Mouse (Mus musculus) lung, embryonic 16.5 days (tissue): ENCODE measurements around the gene Akap6. TPM values are rescaled to one million over a fixed set of nuclear protein-coding genes. Genes with fewer than 3 reads are reported as not detected.

Experiments
- ATAC-seq: fragments of 200-750 bp; cut with Nextera tagmentation; 2 replicates; pipeline ENCODE4 v1.8.0; 2017; ENCODE audit warnings: low read depth, mild to moderate bottlenecking, moderate library complexity
- H3K27ac ChIP-seq: fragments of 300-500 bp; sonication (generic); 2 replicates; pipeline ENCODE4 v1.5.1; 2014; ENCODE audit warnings: mild to moderate bottlenecking, control low read depth, low read length
- H3K27me3 ChIP-seq: fragments of 300-500 bp; sonication (generic); 2 replicates; pipeline ENCODE4 v1.6.1; 2014; ENCODE audit warnings: low read depth, low read length, mixed read lengths; ENCODE audit not compliant: control insufficient read depth, insufficient read depth
- H3K36me3 ChIP-seq: fragments of 300-500 bp; sonication (generic); 2 replicates; pipeline ENCODE4 v1.6.1; 2014; ENCODE audit warnings: low read length; ENCODE audit not compliant: control insufficient read depth, insufficient read depth
- H3K4me1 ChIP-seq: fragments of 300-500 bp; sonication (generic); replicated peaks from 2 replicates; pipeline ENCODE4 v1.6.1; 2014; ENCODE audit warnings: low read length, mixed read lengths; ENCODE audit not compliant: control insufficient read depth, insufficient read depth
- H3K4me2 ChIP-seq: fragments of 300-500 bp; sonication (generic); 2 replicates; pipeline ENCODE4 v1.6.1; 2014; ENCODE audit warnings: low read depth, low read length, control low read depth
- H3K4me3 ChIP-seq: fragments of 300-500 bp; sonication (generic); 2 replicates; pipeline ENCODE4 v1.5.1; 2014; ENCODE audit warnings: mild to moderate bottlenecking, low read length, control low read depth
- H3K9ac ChIP-seq: fragments of 300-500 bp; sonication (generic); 2 replicates; pipeline ENCODE4 v1.6.1; 2014; ENCODE audit warnings: low read length, control low read depth
- H3K9me3 ChIP-seq: fragments of 300-500 bp; sonication (generic); 2 replicates; pipeline ENCODE4 v1.6.1; 2016; ENCODE audit warnings: low read length; ENCODE audit not compliant: control insufficient read depth
- WGBS: fragments of 180-500 bp; shearing (Covaris S2); extraction: QIAGEN DNeasy Blood & Tissue Kit; methylation state at CpG from one replicate; pipeline ENCODE4 v1.1.7; 2014; 5-methylcytosine and 5-hydroxymethylcytosine counted together
- polyA plus RNA-seq: library from polyadenylated mRNA; unstranded; fragments of >200 nt; fragmentation: Nextera tagmentation; extraction: Ambion mirVana; gene quantifications from 2 replicates; pipeline ENCODE4 v1.2.1, GENCODE M21; 2015

Gene Akap6
- polyA plus RNA-seq, 1 experiment from 2014 or later = 0.64 TPM

- Histone ChIP-seq H3K9ac (no peak overlapping the region), H3K27me3 (no peaks in the 10 kb centered on the region), H3K9me3 (no peaks in the 10 kb centered on the region), H3K36me3 (no peaks in the 10 kb centered on the region), H3K27ac (no peak overlapping the region), H3K4me1 (no peaks in the 10 kb centered on the region), H3K4me2 (no peak overlapping the region), H3K4me3 (no peak overlapping the region)
- ATAC-seq = no peak
- WGBS = 56% methylated on average over 3 of the region's 3 CpGs
Observed at GRCm38 (mm10) chr12:52957994-52958393, 258.8 kb downstream of the Akap6 start.

DNA sequence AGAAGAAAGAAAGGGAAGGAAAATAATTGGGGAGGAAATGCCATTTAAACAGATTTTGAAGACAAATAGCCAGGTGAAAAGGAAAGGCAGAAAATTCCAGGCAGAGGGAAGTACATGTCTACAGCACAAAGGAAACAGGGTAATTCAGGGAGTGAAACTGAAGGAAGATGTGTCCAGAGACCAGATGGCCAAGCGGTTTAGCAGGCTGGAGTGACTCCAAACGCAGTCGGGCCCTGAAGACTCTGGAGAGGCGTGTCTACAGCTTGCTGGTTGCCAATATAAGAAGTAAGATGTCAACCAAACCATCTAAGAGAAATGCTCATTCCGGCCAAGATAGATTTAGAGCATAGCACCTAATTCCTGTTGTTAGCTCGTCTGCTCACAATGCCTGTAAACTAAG, 292.6 kb downstream of the Akap6 start:
- no peak overlapping the region for H3K4me2 ChIP-seq
- H3K4me1 ChIP-seq = no peaks in the 10 kb centered on the region
- 57% methylated on average over 6 of the region's 6 CpGs for WGBS
- H3K9ac ChIP-seq = no peak overlapping the region
- H3K36me3 ChIP-seq = no peaks in the 10 kb centered on the region
- no peak overlapping the region for H3K27ac ChIP-seq
- H3K9me3 ChIP-seq = no peaks in the 10 kb centered on the region
- H3K4me3 ChIP-seq = no peak overlapping the region
- H3K27me3 ChIP-seq = no peaks in the 10 kb centered on the region
- no peak for ATAC-seq

GRCm38 (mm10) chr12:53012336-53012735, 313.2 kb downstream of the Akap6 start:
- no peak overlapping the region for H3K4me2 ChIP-seq
- 44% methylated on average over 3 of the region's 3 CpGs for WGBS
- H3K4me1 ChIP-seq = no peaks in the 10 kb centered on the region
- H3K27me3 ChIP-seq = no peaks in the 10 kb centered on the region
- H3K9ac ChIP-seq = no peak overlapping the region
- H3K4me3 ChIP-seq = no peak overlapping the region
- no peak overlapping the region for H3K27ac ChIP-seq
- H3K36me3 ChIP-seq = no peaks in the 10 kb centered on the region
- H3K9me3 ChIP-seq = no peaks in the 10 kb centered on the region
- ATAC-seq = no peak

GRCm38 (mm10) chr12:53014539-53014938, 315.4 kb downstream of the Akap6 start:
- no peaks in the 10 kb centered on the region for H3K36me3 ChIP-seq
- ATAC-seq = no peak
- 76% methylated on average over 6 of the region's 6 CpGs for WGBS

DNA sequence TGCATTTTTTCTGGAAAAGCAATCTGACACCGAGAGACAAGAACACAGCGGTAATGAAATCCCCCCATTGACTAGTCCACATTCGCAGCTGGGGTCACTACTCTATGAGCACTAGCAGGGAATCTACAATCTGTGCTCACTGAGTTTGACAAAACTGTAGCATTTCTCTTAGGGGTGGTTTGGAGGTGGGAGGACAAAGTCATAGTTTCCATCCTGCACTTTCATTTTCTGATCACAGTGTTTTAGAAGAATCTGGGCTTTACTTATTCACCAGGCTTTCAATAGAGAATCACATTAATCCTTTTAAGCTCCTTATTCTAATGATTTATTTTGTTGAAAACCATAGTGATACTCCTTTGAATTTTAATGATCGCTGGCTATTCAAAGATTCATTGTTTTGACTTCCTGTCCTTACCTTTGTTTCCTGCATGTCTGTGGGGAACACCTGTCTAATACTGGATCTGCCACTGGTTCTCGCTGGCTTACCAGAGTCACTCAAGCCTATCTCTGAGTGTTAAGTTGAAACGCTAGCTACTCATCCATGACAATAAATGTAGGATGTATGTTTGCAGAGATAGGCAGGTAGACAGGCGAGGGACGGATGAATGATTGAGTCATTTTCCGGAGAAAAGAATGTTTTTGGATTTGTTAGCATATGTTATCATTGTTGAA, 325.5 kb downstream of the Akap6 start:
- H3K4me3 ChIP-seq = no peak overlapping the region
- no peak overlapping the region for H3K9ac ChIP-seq
- no peak for ATAC-seq
- WGBS = 71% methylated on average over 9 of the region's 9 CpGs
- no peak overlapping the region for H3K27ac ChIP-seq
- H3K36me3 ChIP-seq = no peaks in the 10 kb centered on the region
- H3K4me2 ChIP-seq = no peak overlapping the region
- H3K9me3 ChIP-seq = no peaks in the 10 kb centered on the region
- no peaks in the 10 kb centered on the region for H3K4me1 ChIP-seq
- peaks cover 2% of the 10 kb centered on the region for H3K27me3 ChIP-seq

More at GRCm38 (mm10) chr12:53014539-53014938, 315.4 kb downstream of the Akap6 start:
- Histone ChIP-seq H3K4me3 (no peak overlapping the region), H3K27ac (no peak overlapping the region), H3K27me3 (no peaks in the 10 kb centered on the region), H3K9ac (no peak overlapping the region), H3K9me3 (no peaks in the 10 kb centered on the region), H3K4me1 (no peaks in the 10 kb centered on the region), H3K4me2 (no peak overlapping the region)

DNA sequence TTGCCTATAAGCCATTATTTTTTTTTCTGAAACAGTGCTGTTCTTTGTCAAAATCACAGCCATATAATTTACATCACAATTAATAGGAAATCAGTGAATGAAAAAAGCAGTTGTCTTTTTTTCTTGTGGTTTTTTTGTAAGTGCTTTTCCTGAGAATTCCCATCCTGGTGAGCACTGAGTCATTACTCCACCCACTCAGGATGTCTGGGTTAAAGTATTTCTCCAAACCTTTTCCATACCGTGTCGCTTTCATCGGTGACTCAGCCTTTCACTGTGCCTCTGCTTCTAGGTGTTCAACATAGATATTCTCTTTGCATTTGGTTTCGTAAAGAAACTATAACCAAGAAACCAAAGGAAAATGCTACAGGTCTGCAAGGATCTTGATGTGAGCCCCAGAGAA, 328.1 kb downstream of the Akap6 start:
- Histone ChIP-seq H3K27me3 (peaks cover 2% of the 10 kb centered on the region), H3K4me1 (no peaks in the 10 kb centered on the region), H3K4me2 (no peak overlapping the region), H3K4me3 (no peak overlapping the region), H3K9me3 (no peaks in the 10 kb centered on the region), H3K36me3 (no peaks in the 10 kb centered on the region), H3K27ac (no peak overlapping the region), H3K9ac (no peak overlapping the region)
- WGBS = 59% methylated on average over 4 of the region's 4 CpGs
- ATAC-seq = no peak

- Histone ChIP-seq H3K4me3 (no peak overlapping the region), H3K4me2 (no peak overlapping the region), H3K4me1 (peaks cover 12% of the 10 kb centered on the region), H3K9me3 (no peaks in the 10 kb centered on the region), H3K9ac (no peak overlapping the region), H3K27ac (no peak overlapping the region), H3K36me3 (no peaks in the 10 kb centered on the region), H3K27me3 (no peaks in the 10 kb centered on the region; the same call in 1 of the 2 replicates)
- ATAC-seq = no peak
- 52% methylated on average over 5 of the region's 5 CpGs for WGBS
Observed at GRCm38 (mm10) chr12:53028926-53029325, 329.7 kb downstream of the Akap6 start.

DNA sequence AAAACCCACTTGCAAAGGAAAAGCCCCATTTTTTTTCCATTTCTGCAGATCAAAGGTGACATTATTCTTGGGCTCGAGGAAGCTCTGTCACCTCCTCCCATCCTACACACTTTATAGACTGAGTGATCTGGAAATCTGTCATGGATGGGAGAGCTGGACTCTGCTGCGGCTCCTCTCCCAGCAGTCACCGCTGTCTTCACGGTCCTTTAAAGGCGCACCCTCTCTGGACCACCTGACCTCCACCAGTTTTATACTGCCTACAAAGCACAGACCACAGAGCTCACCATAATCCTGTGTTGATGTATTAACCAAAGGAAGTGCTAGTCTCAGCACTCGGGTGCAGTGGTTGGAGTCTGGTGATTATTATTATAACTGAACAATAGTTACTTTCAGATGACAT, 330.7 kb downstream of the Akap6 start:
- Histone ChIP-seq H3K4me3 (no peak overlapping the region), H3K4me1 (peaks cover 15% of the 10 kb centered on the region), H3K9me3 (no peaks in the 10 kb centered on the region), H3K4me2 (no peak overlapping the region), H3K36me3 (no peaks in the 10 kb centered on the region), H3K27ac (no peak overlapping the region), H3K9ac (no peak overlapping the region), H3K27me3 (no peaks in the 10 kb centered on the region; the same call in 1 of the 2 replicates)
- WGBS = 46% methylated on average over 6 of the region's 6 CpGs
- ATAC-seq = no peak

- Histone ChIP-seq H3K4me3 (no peak overlapping the region), H3K9ac (no peak overlapping the region), H3K36me3 (no peaks in the 10 kb centered on the region), H3K4me2 (peak overlapping the region; percentile 52), H3K4me1 (peaks cover 15% of the 10 kb centered on the region), H3K9me3 (no peaks in the 10 kb centered on the region), H3K27me3 (no peaks in the 10 kb centered on the region; the same call in 1 of the 2 replicates), H3K27ac (peak overlapping the region; percentile 17; the same call in 1 of the 2 replicates)
- 3% methylated on average over 7 of the region's 7 CpGs for WGBS
- ATAC-seq = peak; percentile 69
Observed at GRCm38 (mm10) chr12:53032762-53033161, 333.6 kb downstream of the Akap6 start.
